Mouse (Mus musculus): ENCODE measurements around the gene Olfr1086.
"Not testable (repeated sequence)": the region's sequence is repeated elsewhere in the genome, so short reads cannot be mapped to it uniquely, and the experiment has no call there.

Gene Olfr1086

GRCm38 (mm10) chr2:86679992-86680391 is at the start of gene Olfr1086:
Gene Olfr1086, minus strand, starts transcription at chr2:86680092.
- DNase-seq (ENCODE audit: extremely low spot score), result no peak

GRCm38 (mm10) chr2:86698295-86698694 is 18.4 kb upstream of the Olfr1086 start, which contains the start of gene Olfr1087:
Gene Olfr1087, minus strand, starts transcription at chr2:86698395.
- no peak for DNase-seq (ENCODE audit: extremely low spot score)

- DNase-seq (ENCODE audit: extremely low spot score), result no peak
These were observed 18.0 kb downstream of the Olfr1086 start, which contains the start of gene Olfr1085 for GRCm38 (mm10) chr2:86661919-86662318. Gene Olfr1085, minus strand, starts transcription at chr2:86662019.

- not testable (repeated sequence) for DNase-seq (ENCODE audit: extremely low spot score)
These were observed 40.3 kb downstream of the Olfr1086 start, which contains the start of gene Olfr1084 for GRCm38 (mm10) chr2:86639625-86640024. Gene Olfr1084, minus strand, starts transcription at chr2:86639725.
